ENCODE assay signal across 19 mouse cellular contexts in genomic region chr5:115585616-115586015, GRCm38 (mm10). TPM values are rescaled to one million over a fixed set of nuclear protein-coding genes. Genes with fewer than 3 reads are reported as not detected.
DNase-seq lines count a peak whose midpoint lies in the region; ATAC-seq and TF ChIP-seq lines count a peak whose summit lies in the region.
"Had no signal": no experiment of that assay in that cellular context is flagged by ENCODE, and none has a peak within 500 bp of the region (broad histone marks: within the 10 kb centered on the region; RNA-seq: fewer than 3 reads in every experiment).

No protein-coding gene starts in this region.

- 60% methylated on average over 12 of the region's 12 CpGs for WGBS in kidney, adult 2 months
- WGBS in kidney, embryonic 15.5 days: 81% methylated on average over 12 of the region's 12 CpGs
- 86% methylated on average over 12 of the region's 12 CpGs for WGBS in midbrain, embryonic 13.5 days
- WGBS in midbrain, embryonic 15.5 days: 93% methylated on average over 12 of the region's 12 CpGs

- H3K9me3 ChIP-seq in kidney, embryonic 15.5 days (replicated peaks): peaks cover 11% of the 10 kb centered on the region
- peaks cover 8% of the 10 kb centered on the region; the same call in 1 of the 2 replicates for H3K9me3 ChIP-seq in midbrain, embryonic 13.5 days
- H3K9me3 ChIP-seq in midbrain, embryonic 15.5 days: peaks cover 4% of the 10 kb centered on the region
- H3K9me3 ChIP-seq: hindbrain, embryonic 15.5 days had no signal

- no peaks in the 10 kb centered on the region for H3K27me3 ChIP-seq in kidney, adult 2 months (replicated peaks; ENCODE audit: control insufficient read depth, insufficient read depth, low read length)
- H3K27me3 ChIP-seq in kidney, embryonic 15.5 days: no peaks in the 10 kb centered on the region
- H3K27me3 ChIP-seq in midbrain, embryonic 13.5 days: no peaks in the 10 kb centered on the region
- no peaks in the 10 kb centered on the region for H3K27me3 ChIP-seq in midbrain, embryonic 15.5 days (replicated peaks)
- H3K27me3 ChIP-seq: embryonic facial prominence, embryonic 12.5 days; forebrain, embryonic 13.5 days; heart, embryonic 13.5 days; hindbrain, embryonic 15.5 days had no signal

- 0 out of 2 replicates have a peak overlapping the region, but pooled peaks have one; percentile 14 for H3K27ac ChIP-seq in kidney, adult 2 months (ENCODE audit: insufficient read depth, low read depth, low read length)
- H3K27ac ChIP-seq in kidney, embryonic 15.5 days: no peak overlapping the region
- peak overlapping the region; percentile 36; the same call in 1 of the 2 replicates for H3K27ac ChIP-seq in midbrain, embryonic 13.5 days
- no peak overlapping the region for H3K27ac ChIP-seq in midbrain, embryonic 15.5 days
- H3K27ac ChIP-seq: embryonic facial prominence, embryonic 12.5 days; forebrain, embryonic 13.5 days; heart, embryonic 13.5 days; hindbrain, embryonic 15.5 days had no signal

- no peak for ATAC-seq in kidney, embryonic 15.5 days (replicated peaks; ENCODE audit: low FRiP score)
- ATAC-seq in midbrain, embryonic 13.5 days: no peak
- ATAC-seq in midbrain, embryonic 15.5 days (replicated peaks): no peak
- no peak for ATAC-seq in frontal cortex, adult (ENCODE audit: low TSS enrichment)
- ATAC-seq: forebrain, embryonic 13.5 days had no signal

- no peak overlapping the region for H3K9ac ChIP-seq in kidney, embryonic 15.5 days
- H3K9ac ChIP-seq in midbrain, embryonic 13.5 days (replicated peaks): no peak overlapping the region
- H3K9ac ChIP-seq in midbrain, embryonic 15.5 days: no peak overlapping the region
- H3K9ac ChIP-seq: embryonic facial prominence, embryonic 12.5 days; forebrain, embryonic 13.5 days; forebrain, postnatal 0 days; heart, embryonic 13.5 days; hindbrain, embryonic 15.5 days had no signal

- H3K4me1 ChIP-seq in kidney, adult 2 months (ENCODE audit: control insufficient read depth, insufficient read depth, low read length): peaks cover 7% of the 10 kb centered on the region; the same call in 1 of the 2 replicates
- no peaks in the 10 kb centered on the region for H3K4me1 ChIP-seq in kidney, embryonic 15.5 days
- H3K4me1 ChIP-seq in midbrain, embryonic 13.5 days (replicated peaks): no peaks in the 10 kb centered on the region
- H3K4me1 ChIP-seq in midbrain, embryonic 15.5 days: no peaks in the 10 kb centered on the region
- H3K4me1 ChIP-seq: embryonic facial prominence, embryonic 12.5 days; heart, embryonic 13.5 days; hindbrain, embryonic 15.5 days had no signal

- H3K4me2 ChIP-seq in kidney, embryonic 15.5 days: no peak overlapping the region
- H3K4me2 ChIP-seq in midbrain, embryonic 13.5 days (replicated peaks): no peak overlapping the region
- no peak overlapping the region for H3K4me2 ChIP-seq in midbrain, embryonic 15.5 days
- H3K4me2 ChIP-seq: embryonic facial prominence, embryonic 12.5 days; forebrain, embryonic 13.5 days; heart, embryonic 13.5 days; hindbrain, embryonic 15.5 days had no signal

- peak; percentile 86 for DNase-seq in kidney, adult 2 months
- DNase-seq in kidney, postnatal 14 days: peak; percentile 53
- no peak for DNase-seq in Muller cell, postnatal 12 days (ENCODE audit: inconsistent ontology term)
- DNase-seq: adrenal gland, adult 8-10 months; cerebellum, adult 11 months; cerebellum, adult 8-10 months; cerebellum, postnatal 14 days; gastrocnemius, postnatal 36 days; heart, adult 11 months; heart, postnatal 36 days had no signal

- no peak overlapping the region for H3K4me3 ChIP-seq in kidney, adult 2 months (ENCODE audit: insufficient read depth, low read depth, low read length)
- H3K4me3 ChIP-seq in kidney, embryonic 15.5 days (replicated peaks): no peak overlapping the region
- H3K4me3 ChIP-seq in midbrain, embryonic 13.5 days (replicated peaks): no peak overlapping the region
- H3K4me3 ChIP-seq in midbrain, embryonic 15.5 days: no peak overlapping the region
- H3K4me3 ChIP-seq: embryonic facial prominence, embryonic 12.5 days; forebrain, embryonic 13.5 days; heart, embryonic 13.5 days; hindbrain, embryonic 15.5 days had no signal

- no peak for TF ChIP-seq POLR2A in kidney, adult 2 months (IDR thresholded peaks at IDR 0.05; ENCODE audit: low read depth, low read length)

- peaks cover 11% of the 10 kb centered on the region for H3K36me3 ChIP-seq in kidney, adult 2 months (ENCODE audit: control insufficient read depth, insufficient read depth, low read length)
- peaks cover 98% of the 10 kb centered on the region for H3K36me3 ChIP-seq in kidney, embryonic 15.5 days
- peaks cover 97% of the 10 kb centered on the region for H3K36me3 ChIP-seq in midbrain, embryonic 13.5 days
- H3K36me3 ChIP-seq in midbrain, embryonic 15.5 days (replicated peaks): peaks cover 79% of the 10 kb centered on the region

- no peak for TF ChIP-seq CTCF in kidney, adult 2 months (conservative IDR thresholded peaks at IDR 0.05; ENCODE audit: insufficient read depth, insufficient read length, low read depth, low read length)

RNA-seq across cellular contexts. Expression of gene Gcn1l1, which starts 20.6 kb away (rescaled TPM):
- 42.2 and 45.4 TPM in 2 replicates for polyA plus RNA-seq in kidney, adult 2 months (2012; rRNA removed)
- polyA plus RNA-seq in kidney, embryonic 15.5 days (2015; fragmentation: Nextera tagmentation; extraction: Ambion mirVana): 44.3 and 49.3 TPM in 2 replicates
- 48.6 and 49.1 TPM in 2 replicates for polyA plus RNA-seq in midbrain, embryonic 13.5 days (2015; fragmentation: Nextera tagmentation; extraction: Ambion mirVana)
- 48.3 and 53.4 TPM in 2 replicates for polyA plus RNA-seq in midbrain, embryonic 15.5 days (2015; fragmentation: Nextera tagmentation; extraction: Ambion mirVana)

RNA-seq across cellular contexts. Expression of gene Rplp0, which starts 26.3 kb away (rescaled TPM):
- polyA plus RNA-seq in kidney, adult 2 months (2012; rRNA removed): 1,267 and 1,337 TPM in 2 replicates
- polyA plus RNA-seq in kidney, embryonic 15.5 days (2015; fragmentation: Nextera tagmentation; extraction: Ambion mirVana): 1,539 and 1,600 TPM in 2 replicates
- 905 and 914 TPM in 2 replicates for polyA plus RNA-seq in midbrain, embryonic 13.5 days (2015; fragmentation: Nextera tagmentation; extraction: Ambion mirVana)
- polyA plus RNA-seq in midbrain, embryonic 15.5 days (2015; fragmentation: Nextera tagmentation; extraction: Ambion mirVana): 811 and 847 TPM in 2 replicates

RNA-seq across cellular contexts. Expression of gene Rab35, which starts 46.1 kb away (rescaled TPM):
- 50.3 and 52.5 TPM in 2 replicates for polyA plus RNA-seq in kidney, adult 2 months (2012; rRNA removed)
- 16.0 and 16.2 TPM in 2 replicates for polyA plus RNA-seq in kidney, embryonic 15.5 days (2015; fragmentation: Nextera tagmentation; extraction: Ambion mirVana)
- polyA plus RNA-seq in midbrain, embryonic 13.5 days (2015; fragmentation: Nextera tagmentation; extraction: Ambion mirVana): 13.1 and 16.8 TPM in 2 replicates
- 18.7 and 19.2 TPM in 2 replicates for polyA plus RNA-seq in midbrain, embryonic 15.5 days (2015; fragmentation: Nextera tagmentation; extraction: Ambion mirVana)

Comparison
In these comparisons a context has a peak if more than half of its experiments do, and no peak if none do; other contexts are left out.
1. H3K27ac ChIP-seq: peak in kidney, adult 2 months (single experiment) and midbrain, embryonic 13.5 days (single experiment); none in kidney, embryonic 15.5 days (single experiment) and midbrain, embryonic 15.5 days (single experiment).